Mouse (Mus musculus) lung, adult 10 weeks (tissue): ENCODE results near the gene Rab11fip5. TPM values are rescaled to one million over a fixed set of nuclear protein-coding genes. Genes with fewer than 3 reads are reported as not detected.

Experiments used
- polyA plus RNA-seq: library from polyadenylated mRNA; stranded (reverse); fragments of 350-450 nt; fragmentation: Illumina TruSeq; extraction: RNeasy Lipid Tissue Mini Kit (QIAGEN cat#74804); gene quantifications from one replicate; pipeline ENCODE4 v1.2.3, GENCODE M21; 2014; ENCODE audit warnings: low read depth, low replicate concordance; ENCODE audit not compliant: insufficient read depth

The Rab11fip5 gene
- polyA plus RNA-seq = 8.5 TPM

GRCm38 (mm10) chr6:85373951-85374733 is at the start of gene Rab11fip5:
Gene Rab11fip5 (minus strand): TSS chr6:85374634.

GRCm38 (mm10) chr6:85423836-85424379 is 49.5 kb upstream of the Rab11fip5 start, which contains the start of gene Noto:
Gene Noto (plus strand): TSS chr6:85423886.

GRCm38 (mm10) chr6:85333000-85333669 is 41.3 kb downstream of the Rab11fip5 start, which contains the start of gene Sfxn5:
Gene Sfxn5 (minus strand): TSS chr6:85333422.

Other genes with a start within 250 kb of the Rab11fip5 start
- gene Spr, start 236.9 kb downstream of the Rab11fip5 start, polyA plus RNA-seq = 59.7 TPM
- not detected for gene Emx1, start 187.2 kb downstream of the Rab11fip5 start, polyA plus RNA-seq
- 3.7 TPM for gene Sfxn5, start 41.2 kb downstream of the Rab11fip5 start, polyA plus RNA-seq
- gene Noto, start 49.3 kb upstream of the Rab11fip5 start, polyA plus RNA-seq = not detected
- 9.1 TPM for gene Smyd5, start 57.4 kb upstream of the Rab11fip5 start, polyA plus RNA-seq
- 135 TPM for gene Cct7, start 76.9 kb upstream of the Rab11fip5 start, polyA plus RNA-seq
- 23.8 TPM for gene Pradc1, start 77.3 kb upstream of the Rab11fip5 start, polyA plus RNA-seq
- gene Fbxo41, start 128.4 kb upstream of the Rab11fip5 start, polyA plus RNA-seq = not detected
- gene Egr4, start 139.0 kb upstream of the Rab11fip5 start, polyA plus RNA-seq = not detected
- 0.84 TPM for gene Alms1, start 212.9 kb upstream of the Rab11fip5 start, polyA plus RNA-seq